Mouse (Mus musculus): ENCODE data around the gene Ccdc86. TPM values are rescaled to one million over a fixed set of nuclear protein-coding genes. Genes with fewer than 3 reads are reported as not detected.
A peak's percentile ranks its signal among the peaks of the same experiment; 100 is the strongest.

Gene Ccdc86
- total and polyA plus RNA-seq, 3 experiments: 12.8 to 21.4 (median 17.1) TPM

DNA sequence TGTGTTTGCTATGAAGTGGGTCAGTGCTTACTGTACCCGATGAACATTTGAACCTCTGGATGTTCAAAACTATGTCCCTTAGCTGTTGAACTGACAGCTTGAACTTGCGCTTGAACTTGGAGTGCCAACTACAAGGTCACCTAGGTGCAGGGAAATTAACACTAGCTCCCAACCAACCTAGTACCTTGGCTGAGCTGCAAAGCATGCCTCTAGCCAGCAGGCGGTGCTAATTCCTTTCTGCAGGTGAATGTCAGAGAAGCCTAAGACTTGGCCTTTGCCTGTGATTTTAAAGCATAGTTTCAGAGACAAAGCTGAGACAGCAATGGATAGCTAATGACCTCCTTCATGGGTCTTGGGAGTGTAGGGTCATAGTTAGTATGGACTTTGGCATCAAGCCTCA is 41.2 kb downstream of the Ccdc86 start:
- peak; percentile 52 for DNase-seq

DNA sequence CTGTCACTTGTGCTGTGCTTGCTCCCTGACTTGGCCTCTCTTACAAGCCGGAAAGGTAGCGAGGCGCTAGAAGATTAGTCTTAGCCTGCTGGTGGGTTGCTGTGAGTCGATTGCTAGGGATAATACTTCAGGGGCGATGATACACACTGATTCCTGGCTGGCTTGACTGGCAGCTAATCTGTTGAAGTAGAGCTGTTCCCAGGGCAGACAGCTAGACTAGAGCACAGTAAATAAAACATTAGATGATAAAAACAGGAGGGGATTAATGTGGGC is 43.4 kb downstream of the Ccdc86 start:
- DNase-seq: no peak

DNA sequence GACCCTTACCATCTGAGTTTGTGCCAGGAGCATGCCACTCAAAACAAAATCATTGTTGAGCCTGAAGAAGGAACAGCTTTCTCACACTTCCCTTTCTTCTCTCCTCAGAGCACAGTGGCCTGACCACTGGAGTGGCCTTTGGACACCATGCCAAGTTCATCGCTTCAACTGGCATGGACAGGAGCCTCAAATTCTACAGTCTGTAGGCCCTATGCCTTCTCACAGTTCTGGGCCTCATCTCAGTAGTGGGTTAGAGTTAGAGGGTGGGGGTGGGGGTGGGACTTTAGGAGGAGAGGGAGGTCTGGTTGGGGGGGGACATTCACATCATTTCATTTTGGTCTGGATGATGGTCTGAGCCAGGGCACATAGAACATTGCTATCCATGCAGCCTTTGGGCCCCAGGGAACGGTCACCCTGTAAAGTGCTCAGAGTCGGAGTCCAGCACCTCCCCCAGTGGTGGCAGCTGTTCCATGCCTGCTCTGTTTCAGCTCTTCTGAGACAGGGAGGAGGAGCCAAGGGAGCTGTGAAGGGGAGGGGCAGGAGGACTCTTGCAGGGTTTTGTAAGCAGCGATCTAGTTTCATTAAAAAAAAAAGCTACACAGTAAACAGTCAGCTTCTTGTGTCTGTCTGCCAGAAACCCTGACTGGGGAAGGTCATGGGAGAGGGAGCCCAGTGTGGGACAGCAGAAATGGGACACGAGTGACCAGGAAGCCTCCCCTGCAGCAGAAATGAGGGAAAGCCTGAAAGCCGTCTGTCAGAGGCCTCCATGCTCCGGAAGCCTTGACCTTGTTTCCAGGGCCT is 43.9 kb downstream of the Ccdc86 start:
- peak; percentile 91 for DNase-seq

DNA sequence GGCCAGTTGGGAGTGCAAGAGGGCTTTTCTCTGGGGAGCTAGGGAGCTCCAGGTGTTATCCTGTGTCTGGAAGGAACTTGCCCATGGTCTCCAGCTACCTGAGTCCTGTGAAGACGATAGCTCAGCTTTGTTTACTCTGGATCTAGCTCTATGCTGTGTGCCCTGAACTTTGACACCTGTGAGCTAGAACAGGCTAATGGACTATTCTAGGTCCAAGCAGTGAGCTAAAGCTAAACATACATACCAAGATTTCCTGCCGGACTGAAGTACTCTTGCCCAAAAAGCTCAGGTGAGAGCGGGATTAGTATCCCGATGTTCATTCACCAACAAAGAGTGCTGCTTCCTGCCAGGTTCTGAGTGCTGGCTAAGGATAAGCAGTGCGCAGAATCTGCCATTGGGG is 44.6 kb downstream of the Ccdc86 start:
- DNase-seq: no peak

DNA sequence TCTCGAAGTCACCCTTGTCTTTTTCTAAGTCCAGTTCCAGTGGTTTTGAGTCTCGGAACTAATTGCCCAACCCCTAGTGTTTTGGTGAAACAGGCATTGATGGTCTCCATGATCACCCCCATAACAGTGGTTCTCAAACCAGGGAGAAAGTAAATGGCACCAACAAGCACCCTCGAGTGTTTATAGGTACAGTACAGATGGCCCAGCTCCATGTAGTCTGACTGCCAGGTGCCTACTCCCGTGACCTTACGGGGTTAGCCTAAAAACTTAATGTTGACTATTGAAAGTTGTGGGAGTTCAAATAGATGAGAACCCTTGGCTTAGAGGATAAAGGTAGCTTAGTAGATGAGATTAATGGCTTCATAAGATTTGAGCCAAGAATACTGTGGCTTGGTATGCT is 48.0 kb downstream of the Ccdc86 start:
- no peak for DNase-seq

DNA sequence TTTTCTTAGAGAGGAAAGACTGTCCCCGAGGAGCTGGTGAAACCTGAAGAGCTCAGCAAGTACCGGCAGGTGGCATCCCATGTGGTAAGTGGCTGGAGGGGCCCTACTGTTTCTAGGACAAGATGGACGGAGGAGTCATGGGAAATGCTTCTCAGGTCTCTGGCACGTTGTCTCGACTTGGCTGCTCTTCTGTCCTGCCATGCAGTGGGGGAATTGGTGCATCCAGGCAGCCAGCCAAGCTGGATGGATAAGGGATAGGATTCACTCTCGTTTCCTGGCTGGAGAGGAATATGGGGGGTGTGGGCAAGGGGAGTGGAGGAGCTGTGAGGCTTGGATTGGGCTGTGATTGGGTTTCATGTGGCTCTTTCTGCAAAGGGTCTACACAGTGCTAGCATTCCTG is 48.8 kb downstream of the Ccdc86 start:
- DNase-seq: no peak

DNA sequence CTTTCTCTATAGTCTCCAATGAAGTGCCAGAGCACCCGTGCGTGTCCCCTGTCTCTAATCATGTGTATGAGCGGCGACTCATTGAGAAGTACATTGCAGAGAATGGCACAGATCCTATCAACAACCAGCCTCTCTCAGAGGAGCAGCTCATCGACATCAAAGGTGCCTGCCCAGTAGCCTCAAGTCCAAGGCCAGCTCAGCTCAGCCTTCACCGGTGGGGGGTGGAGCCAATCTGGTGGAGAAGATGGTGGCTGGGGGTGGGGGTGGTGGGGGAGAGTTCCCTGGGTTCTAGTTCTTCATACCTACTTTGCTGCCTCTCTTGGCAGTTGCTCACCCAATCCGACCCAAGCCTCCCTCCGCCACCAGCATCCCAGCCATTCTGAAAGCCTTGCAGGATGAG is 51.6 kb downstream of the Ccdc86 start:
- peak; percentile 64 for DNase-seq

DNA sequence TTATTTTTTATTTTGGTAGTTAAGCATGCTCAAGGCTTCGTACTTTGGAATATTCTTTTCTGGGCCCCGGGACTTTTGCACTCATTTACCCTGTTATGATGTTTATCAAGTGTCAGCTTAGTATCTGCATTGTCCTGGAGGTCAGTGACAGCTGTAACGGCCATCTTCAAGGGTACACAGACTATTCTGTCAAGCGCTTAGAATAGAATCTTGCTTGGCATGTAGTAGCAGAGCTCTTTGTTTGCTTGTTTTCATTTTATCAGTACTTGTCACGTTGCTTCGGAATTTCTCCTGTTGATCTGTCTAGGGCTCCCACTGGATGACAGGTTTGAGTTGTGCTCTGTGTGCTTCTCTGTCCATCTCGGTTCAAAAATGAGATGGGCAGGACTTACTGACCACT is 52.2 kb downstream of the Ccdc86 start:
- no peak for DNase-seq

DNA sequence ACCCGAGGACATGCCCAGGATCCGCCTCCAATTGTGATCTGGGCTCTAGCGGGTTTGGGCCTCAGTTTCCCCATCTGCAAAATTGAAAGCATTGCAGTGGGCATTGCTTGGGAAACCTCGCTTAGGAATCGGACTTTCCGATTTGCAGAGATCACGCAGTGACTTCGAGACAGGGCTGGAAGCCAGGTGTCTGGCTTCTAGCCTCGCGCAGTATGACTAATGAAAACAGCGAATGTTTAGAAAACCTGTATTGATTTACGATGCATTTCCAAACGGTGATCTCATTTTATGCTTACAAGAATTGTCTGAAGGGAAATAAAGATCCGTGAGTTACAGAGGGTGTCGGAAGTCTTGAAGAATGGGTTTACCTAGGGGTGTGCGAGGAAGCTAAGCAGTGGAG is 53.4 kb downstream of the Ccdc86 start:
- peak; percentile 70 for DNase-seq

DNA sequence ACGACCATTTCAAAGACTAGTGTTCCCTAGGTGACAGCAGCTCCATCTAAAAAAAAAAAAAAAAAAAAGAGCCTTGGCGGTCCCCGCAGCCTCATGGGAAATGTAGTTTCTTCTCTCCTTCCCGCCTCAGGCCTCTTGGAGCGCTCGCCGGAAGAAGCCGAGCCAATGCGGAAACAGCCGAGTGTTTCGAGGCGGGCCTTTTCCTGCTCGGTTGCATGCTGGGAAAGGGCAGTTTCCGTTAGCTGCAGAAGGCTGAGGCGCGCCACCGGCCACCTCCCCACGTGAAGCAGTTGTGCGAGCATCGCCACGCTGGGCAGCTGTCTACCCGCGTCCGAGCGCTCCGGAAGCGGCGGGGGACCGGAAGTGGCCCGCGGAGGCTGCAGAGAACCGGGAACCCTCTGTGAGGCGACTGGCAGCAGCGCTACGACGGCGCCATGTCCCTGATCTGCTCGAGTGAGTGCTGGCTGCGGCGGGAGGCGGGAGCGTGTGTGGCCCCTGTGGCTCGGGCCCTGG is 54.0 kb downstream of the Ccdc86 start, which contains the start of gene Prpf19:
Gene Prpf19, plus strand, starts transcription at position 216 of the 513 bp plus-strand sequence.
- DNase-seq: peak; percentile 98

DNA sequence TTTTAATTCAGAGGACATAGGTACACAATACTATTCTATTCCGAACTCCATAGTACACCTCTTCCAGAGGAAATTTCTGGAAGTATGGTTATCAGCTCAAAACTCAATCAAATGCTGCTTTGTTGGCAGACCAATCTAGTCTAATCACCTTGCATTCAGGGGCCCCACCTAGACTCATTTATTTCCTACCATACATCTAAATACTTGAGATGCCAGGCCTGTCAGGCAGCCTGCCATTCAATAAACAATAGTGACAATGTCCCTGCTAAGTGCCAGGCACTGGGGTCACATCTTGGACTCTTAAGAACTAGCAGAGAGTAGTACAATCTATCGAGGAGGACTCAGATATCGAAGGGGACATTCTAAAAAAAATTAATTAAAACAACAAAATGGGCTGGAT is 56.9 kb downstream of the Ccdc86 start:
- DNase-seq: no peak

Other genes starting within 250 kb of the Ccdc86 start
- gene Cd5, start 210.3 kb downstream of the Ccdc86 start, total RNA-seq (2021): under 1 TPM; 0.10 to 0.14 TPM
- 0.15 and 0.26 TPM in 2 replicates for gene Cd5, start 210.3 kb downstream of the Ccdc86 start, polyA plus RNA-seq (2012; rRNA removed)
- not detected for gene Cd6, start 119.2 kb downstream of the Ccdc86 start, total RNA-seq (2021)
- 0.28 and 0.34 TPM in 2 replicates for gene Cd6, start 119.2 kb downstream of the Ccdc86 start, polyA plus RNA-seq (2012; rRNA removed)
- 1 to 10 TPM; 3.6 to 6.4 TPM for gene Slc15a3, start 109.5 kb downstream of the Ccdc86 start, total RNA-seq (2021)
- gene Slc15a3, start 109.5 kb downstream of the Ccdc86 start, polyA plus RNA-seq (2012; rRNA removed): 10.0 and 10.3 TPM in 2 replicates
- gene Tmem132a, start 79.3 kb downstream of the Ccdc86 start, total RNA-seq (2021): 10 to 100 TPM; 21.9 to 46.1 TPM
- 79.2 and 82.6 TPM in 2 replicates for gene Tmem132a, start 79.3 kb downstream of the Ccdc86 start, polyA plus RNA-seq (2012; rRNA removed)
- 100 to 1,000 TPM; 149 to 202 TPM for gene Tmem109, start 67.3 kb downstream of the Ccdc86 start, total RNA-seq (2021)
- gene Tmem109, start 67.3 kb downstream of the Ccdc86 start, polyA plus RNA-seq (2012; rRNA removed): 240 and 306 TPM in 2 replicates
- gene Prpf19, start 54.0 kb downstream of the Ccdc86 start, total RNA-seq (2021): 100 to 1,000 TPM; 143 to 184 TPM
- gene Prpf19, start 54.0 kb downstream of the Ccdc86 start, polyA plus RNA-seq (2012; rRNA removed): 299 and 410 TPM in 2 replicates
- gene Zp1, start 28.6 kb downstream of the Ccdc86 start, total RNA-seq (2021): not detected
- gene Zp1, start 28.6 kb downstream of the Ccdc86 start, polyA plus RNA-seq (2012; rRNA removed): not detected in 2 replicates
- gene Ptgdr2, start 12.1 kb downstream of the Ccdc86 start, total RNA-seq (2021): under 1 TPM in 1 of 2 experiments, not detected in 1; 0.10 TPM
- gene Ptgdr2, start 12.1 kb downstream of the Ccdc86 start, polyA plus RNA-seq (2012; rRNA removed): 0.04 and 0.26 TPM in 2 replicates
- gene Ms4a10, start 25.4 kb upstream of the Ccdc86 start, total RNA-seq (2021): 10 to 100 TPM in 1 of 2 experiments, 1 to 10 TPM in 1; 1.1 to 75.2 TPM
- 15.4 and 35.0 TPM in 2 replicates for gene Ms4a10, start 25.4 kb upstream of the Ccdc86 start, polyA plus RNA-seq (2012; rRNA removed)
- gene Ms4a15, start 44.0 kb upstream of the Ccdc86 start, total RNA-seq (2021): not detected
- not detected in 2 replicates for gene Ms4a15, start 44.0 kb upstream of the Ccdc86 start, polyA plus RNA-seq (2012; rRNA removed)
- not detected for gene Ms4a18, start 68.8 kb upstream of the Ccdc86 start, total RNA-seq (2021)
- not detected in 2 replicates for gene Ms4a18, start 68.8 kb upstream of the Ccdc86 start, polyA plus RNA-seq (2012; rRNA removed)
- gene Ms4a8a, start 131.8 kb upstream of the Ccdc86 start, total RNA-seq (2021): 1 to 10 TPM; 3.5 to 3.9 TPM
- gene Ms4a8a, start 131.8 kb upstream of the Ccdc86 start, polyA plus RNA-seq (2012; rRNA removed): 0.57 and 0.95 TPM in 2 replicates
- not detected for gene 1700017D01Rik, start 181.6 kb upstream of the Ccdc86 start, total RNA-seq (2021)
- gene 1700017D01Rik, start 181.6 kb upstream of the Ccdc86 start, polyA plus RNA-seq (2012; rRNA removed): not detected in 2 replicates
- not detected for gene 1700025F22Rik, start 216.1 kb upstream of the Ccdc86 start, total RNA-seq (2021)
- gene 1700025F22Rik, start 216.1 kb upstream of the Ccdc86 start, polyA plus RNA-seq (2012; rRNA removed): not detected in 2 replicates
- gene Ms4a13, start 247.5 kb upstream of the Ccdc86 start, total RNA-seq (2021): not detected
- gene Ms4a13, start 247.5 kb upstream of the Ccdc86 start, polyA plus RNA-seq (2012; rRNA removed): not detected in 2 replicates

All from adrenal gland, adult 2 months (tissue).